Mouse (Mus musculus) megakaryocyte progenitor cell, adult 5-6 weeks (primary cell): ENCODE data around the gene Fam205c. TPM values are rescaled to one million over a fixed set of nuclear protein-coding genes. Genes with fewer than 3 reads are reported as not detected.
"Not testable (repeated sequence)": the region's sequence is repeated elsewhere in the genome, so short reads cannot be mapped to it uniquely, and the experiment has no call there.

Experiments used
- ATAC-seq: replicated peaks from 2 replicates; pipeline ENCODE4 v1.8.0; 2016; ENCODE audit warnings: mild to moderate bottlenecking, moderate TSS enrichment, inconsistent platforms; ENCODE audit not compliant: poor library complexity
- total RNA-seq, 2 experiments: library from RNA; stranded (forward) in 1 of 2; stranded (reverse) in 1 of 2; fragments of 157-497, 149-512 nt in 1 of 2; fragments of 200-1000 nt in 1 of 2; gene quantifications; 2 replicates each; pipeline versions ENCODE4 v1.2.3 to v1.2.4; 2015 to 2017

The Fam205c gene
- total RNA-seq, 2 experiments from 2014 or later, result not detected

DNA sequence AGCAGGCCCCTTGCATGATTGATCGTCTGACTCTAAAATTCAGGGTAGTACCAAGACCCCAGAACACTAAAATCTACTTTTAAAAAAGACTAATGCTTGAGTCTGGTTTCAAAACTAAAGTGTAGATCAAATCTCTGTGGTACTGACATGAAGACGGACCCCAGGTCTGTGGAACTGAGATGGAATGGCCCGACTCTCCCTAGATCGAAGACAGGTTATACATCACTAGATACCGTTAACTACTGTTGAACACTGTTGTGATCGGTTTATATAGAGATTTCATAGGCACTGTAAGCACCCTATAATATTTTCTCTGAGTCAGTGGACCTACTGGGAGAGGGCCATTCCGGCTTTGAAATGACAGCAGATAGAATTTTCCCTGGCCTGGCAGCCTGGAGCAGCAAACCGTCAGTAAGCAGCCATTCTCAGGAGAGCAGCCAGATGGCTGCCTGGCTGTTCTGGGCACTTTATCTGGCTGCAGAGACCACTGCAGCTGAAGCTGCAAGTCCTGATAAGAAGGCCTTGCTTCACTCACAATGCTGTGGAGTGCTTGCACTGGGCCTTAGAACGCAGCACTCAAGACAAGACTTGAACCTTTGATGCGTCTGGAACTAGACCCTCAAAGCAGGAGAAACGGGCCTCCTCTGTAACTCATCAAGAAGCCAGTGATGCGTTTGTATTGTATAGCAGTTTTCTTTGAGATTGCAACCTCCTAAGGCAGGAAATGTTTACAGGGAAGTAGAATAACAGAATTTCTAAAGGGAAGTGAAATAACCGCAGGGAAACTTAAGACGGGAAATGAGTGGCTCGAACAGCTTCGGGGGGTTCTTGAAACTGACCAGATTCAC is 6.0 kb upstream of the Fam205c start:
- ATAC-seq, result peak; percentile 93

DNA sequence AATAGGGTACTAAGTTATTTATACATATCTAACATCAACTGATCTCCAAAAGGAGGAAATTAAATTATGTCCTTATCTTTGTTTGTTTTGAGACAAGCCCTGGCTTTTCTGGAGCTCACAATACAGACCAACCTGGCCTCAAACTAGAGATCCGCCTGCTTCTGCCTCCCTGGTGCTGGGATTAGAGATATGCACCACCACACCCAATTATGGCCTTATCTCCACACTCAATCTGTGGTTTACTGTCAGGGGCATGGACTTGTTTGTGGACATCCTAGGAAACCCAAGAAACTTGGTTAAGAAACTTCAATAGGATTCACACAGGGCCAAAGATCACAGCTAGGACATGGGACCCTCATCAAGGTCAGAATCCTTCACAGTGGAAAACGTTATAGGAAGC is 3.6 kb upstream of the Fam205c start:
- no peak for ATAC-seq

DNA sequence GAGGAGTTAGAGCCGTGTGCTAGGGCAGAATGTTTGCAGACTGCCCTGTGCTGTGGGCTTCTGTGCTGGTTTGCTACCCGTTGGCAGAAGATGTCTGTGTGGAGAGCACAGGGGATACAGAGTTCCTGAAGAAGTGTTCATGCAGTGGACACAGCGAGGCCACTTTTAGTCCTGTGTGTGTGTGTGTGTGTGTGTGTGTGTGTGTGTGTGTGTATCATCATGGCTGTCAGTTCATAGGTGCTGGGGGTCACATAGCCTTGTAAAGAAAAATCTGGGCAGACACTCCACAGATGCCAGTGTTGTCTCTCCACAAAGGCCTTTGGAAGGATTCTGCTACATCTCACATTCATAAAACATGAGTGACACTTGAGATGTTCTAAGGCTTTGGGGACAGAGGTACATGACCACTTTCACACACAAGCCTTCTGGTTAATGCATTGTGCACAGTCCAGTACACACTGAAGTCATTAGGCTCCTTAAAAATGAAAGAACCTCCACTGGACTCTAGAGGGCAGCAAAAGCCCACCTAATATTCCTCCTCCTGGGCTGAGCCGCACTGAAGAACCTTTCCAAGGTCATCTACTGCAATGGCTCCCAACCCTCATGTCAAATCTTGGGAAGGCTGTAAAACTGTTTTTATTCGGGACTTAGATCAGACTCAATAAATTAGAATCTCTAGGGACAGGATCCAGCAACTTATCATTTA is 2.7 kb upstream of the Fam205c start:
- ATAC-seq, result peak; percentile 83

DNA sequence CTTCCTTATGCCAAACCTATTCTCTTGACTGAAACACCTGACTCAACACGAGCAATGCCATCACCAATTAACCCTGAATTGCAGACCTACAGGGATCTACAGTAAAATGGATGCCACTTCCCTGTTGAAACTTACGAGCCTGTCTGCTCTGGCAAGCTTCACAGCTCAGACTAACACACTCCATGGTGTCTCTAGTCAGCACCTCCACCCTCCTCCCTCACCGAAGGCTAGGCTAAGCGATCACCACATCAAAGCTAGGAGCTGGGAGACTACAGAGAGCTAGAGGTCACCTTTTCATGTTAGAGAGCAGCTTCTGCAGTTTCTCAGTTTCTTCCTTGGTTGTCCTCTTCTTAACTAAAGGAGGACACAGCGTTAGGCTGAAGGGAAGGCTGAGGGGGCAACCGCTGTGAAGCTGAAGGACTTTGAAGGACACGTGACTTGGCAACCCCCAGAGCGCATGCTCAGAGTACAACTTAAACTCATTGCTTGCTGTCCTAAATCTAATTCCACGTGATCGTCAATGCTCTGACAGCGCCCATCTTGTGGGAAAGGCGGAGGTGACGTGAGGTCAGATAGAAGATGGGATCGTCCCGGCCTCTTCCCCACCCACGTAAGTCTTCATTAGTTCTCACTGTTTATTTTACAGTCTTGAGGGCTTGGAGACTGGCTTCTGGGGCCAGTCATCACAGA is 1.1 kb downstream of the Fam205c start:
- ATAC-seq, result no peak

DNA sequence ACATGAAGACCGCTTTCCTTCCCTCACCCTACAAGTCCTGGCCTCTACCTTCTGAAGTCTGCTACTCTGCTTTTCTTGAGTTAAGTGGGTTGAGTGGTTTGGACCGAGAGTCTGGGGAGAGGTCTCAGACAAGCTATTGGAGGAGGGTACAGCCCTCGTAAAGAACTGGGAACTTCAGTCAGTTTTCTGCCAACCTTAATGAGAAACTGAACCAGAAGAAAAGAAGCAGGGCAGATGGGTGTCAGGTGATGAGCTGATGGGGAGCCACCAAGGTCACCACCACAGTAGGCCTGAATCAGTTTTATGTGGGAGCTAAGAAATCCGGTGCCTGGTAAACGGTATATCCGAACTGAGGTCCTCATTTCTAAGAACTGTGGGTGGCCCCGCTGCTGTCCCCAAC is 1.9 kb downstream of the Fam205c start:
- no peak for ATAC-seq

DNA sequence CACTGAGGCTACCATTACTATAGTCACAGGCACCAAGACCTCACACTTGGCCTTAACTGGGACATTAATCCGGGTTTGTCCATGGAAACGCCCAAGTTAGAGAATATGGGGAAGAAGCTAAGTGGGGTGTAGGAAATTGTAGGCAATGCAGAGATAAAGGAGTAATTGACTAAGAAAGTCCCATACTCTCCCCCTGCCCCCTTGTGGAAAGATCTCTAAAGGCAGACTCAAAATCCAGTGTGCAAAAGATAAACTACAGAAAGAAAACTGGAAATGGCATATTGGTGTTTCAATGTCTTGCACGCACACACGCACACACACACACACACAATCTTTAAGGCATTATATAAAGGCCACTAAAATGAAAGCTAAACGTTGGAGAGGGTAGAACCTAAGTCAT is 3.3 kb downstream of the Fam205c start:
- 0 out of 2 replicates have a peak, but pooled peaks have one; percentile 31 for ATAC-seq

DNA sequence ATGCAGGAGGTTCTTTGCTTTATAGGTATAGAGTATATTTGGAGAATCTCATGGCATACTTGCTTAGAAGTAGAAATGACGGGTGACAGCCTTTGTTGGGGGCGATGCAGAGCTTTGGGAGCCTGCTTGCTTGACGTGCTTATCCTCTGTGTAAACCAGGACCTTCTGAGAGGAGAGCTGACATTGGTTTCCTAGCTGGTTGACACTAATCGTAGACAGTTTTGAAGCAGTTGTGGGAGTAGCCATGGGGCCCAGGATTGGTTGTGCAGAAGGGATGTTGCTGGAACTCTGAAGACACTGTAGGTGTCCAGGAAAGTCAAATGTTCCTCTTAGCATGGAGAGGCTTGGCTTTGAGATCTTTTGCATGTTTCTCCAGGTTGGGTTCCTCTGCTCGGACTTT is 5.8 kb downstream of the Fam205c start:
- no peak for ATAC-seq

DNA sequence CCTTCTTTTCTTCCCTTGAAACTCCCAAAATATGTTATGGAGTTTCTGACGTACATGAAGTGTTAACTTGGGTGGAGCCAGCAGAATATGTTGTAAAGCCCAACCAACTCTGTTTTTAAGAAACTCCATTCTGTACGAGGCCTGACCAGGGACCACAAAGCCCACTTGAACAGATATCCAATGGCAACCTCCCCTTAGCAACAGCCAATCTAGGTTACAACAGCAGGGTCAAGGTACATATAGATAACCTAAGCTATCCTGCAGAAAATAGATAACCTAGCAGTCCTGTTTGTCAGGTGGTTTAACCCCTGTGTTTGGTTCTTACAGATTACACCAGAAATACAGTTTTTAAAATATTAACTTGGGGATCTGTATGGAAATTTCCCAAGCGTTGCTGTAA is 6.6 kb downstream of the Fam205c start:
- peak; percentile 76 for ATAC-seq

DNA sequence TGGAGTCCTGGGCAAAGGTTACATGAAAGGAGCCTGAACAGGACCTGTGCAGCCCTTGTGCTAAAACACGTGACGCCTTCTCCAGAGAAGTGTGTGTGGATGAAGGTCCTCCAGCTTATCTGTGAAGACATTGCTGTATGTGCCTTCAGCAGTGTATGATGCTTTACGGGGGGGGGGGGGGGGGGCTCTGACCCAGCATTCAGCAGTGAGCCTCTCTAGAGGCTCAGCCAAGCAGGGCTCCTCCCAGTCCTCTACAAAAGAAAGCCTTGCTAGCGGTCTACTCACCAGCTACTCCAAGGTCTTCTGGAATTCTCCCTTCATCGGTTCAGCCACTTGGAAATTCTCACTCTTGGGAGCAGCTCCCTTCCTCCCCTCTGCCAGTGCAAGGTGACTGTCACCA is 10.5 kb downstream of the Fam205c start:
- not testable (repeated sequence) for ATAC-seq

DNA sequence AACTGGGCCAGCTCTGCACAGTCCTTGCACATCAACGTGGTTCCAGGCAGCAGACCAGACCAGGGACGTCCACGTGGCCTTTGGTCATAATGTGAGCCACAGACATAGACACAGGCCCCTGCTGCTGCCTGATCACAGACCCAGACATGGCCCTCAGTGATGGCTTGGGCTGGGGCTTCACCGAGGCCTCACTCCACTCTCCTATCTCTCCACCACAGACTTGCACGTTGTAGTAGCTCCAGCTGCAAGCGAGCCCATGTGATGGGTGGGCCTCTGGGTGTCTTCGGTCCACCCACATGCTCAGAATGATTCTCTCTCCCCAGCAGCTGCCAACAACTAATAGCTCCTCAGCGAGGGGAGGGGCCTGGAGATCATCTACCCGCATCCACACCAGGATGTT is 13.6 kb downstream of the Fam205c start:
- ATAC-seq, result peak; percentile 87

DNA sequence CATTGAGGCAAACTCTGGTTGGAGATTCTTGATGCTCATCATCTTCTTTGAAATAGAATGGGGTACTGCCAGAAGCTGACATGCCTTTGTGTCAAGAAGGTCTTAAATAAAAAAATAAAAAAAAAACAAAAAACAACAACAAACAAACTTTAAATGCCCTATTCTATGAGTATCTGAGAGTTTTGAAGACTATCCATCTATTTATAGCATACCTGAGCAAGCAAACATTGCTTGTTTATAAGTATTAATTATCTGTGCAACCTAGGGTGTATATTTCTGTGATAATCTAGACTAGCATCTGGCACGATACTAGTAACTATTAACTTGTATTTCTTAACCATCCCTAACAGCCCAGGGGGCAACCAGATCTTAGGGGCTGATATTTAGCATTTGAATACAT is 17.4 kb downstream of the Fam205c start, which contains the start of gene Gm12394:
Gene Gm12394 (minus strand): TSS at position 101 of the 400 bp plus-strand sequence.
- ATAC-seq, result not testable (repeated sequence)

DNA sequence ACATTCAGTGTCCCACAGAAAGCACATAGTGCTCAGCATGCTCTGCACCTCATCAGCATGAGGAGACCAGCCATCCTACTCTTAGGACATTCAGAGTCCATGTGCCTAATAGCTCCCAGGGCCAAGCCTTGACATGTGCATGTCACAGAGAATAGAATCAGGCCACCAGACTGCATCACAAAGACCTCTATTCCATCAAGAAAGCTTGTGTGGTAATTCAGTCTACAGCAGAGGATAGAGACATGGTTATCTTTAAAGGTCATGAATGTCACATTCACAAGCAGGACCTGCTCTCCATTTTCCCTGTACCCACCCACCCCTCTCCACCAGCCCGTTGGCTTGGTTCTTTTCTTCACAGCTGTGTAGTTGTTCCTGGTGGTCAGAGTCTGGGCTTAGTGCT is 20.2 kb downstream of the Fam205c start, which contains the start of gene Fam205a1:
Gene Fam205a1 (minus strand): TSS at position 101 of the 400 bp plus-strand sequence.
- not testable (repeated sequence) for ATAC-seq

Other genes starting within 250 kb of the Fam205c start
- 0.37 and 1.0 TPM in 2 replicates for gene Gm2564, start 244.5 kb downstream of the Fam205c start, total RNA-seq (2015)
- gene Gm2564, start 244.5 kb downstream of the Fam205c start, total RNA-seq (2017), result not detected in 2 replicates
- gene Ccl27b, start 219.0 kb downstream of the Fam205c start, total RNA-seq (2015), result not detected in 2 replicates
- gene Ccl27b, start 219.0 kb downstream of the Fam205c start, total RNA-seq (2017), result not detected in 2 replicates
- not detected in 2 replicates for gene Il11ra2, start 212.3 kb downstream of the Fam205c start, total RNA-seq (2015)
- not detected in 2 replicates for gene Il11ra2, start 212.3 kb downstream of the Fam205c start, total RNA-seq (2017)
- gene 4930578G10Rik, start 138.7 kb downstream of the Fam205c start, total RNA-seq (2015), result not detected in 2 replicates
- gene 4930578G10Rik, start 138.7 kb downstream of the Fam205c start, total RNA-seq (2017), result not detected in 2 replicates
- not detected in 2 replicates for gene Ccl19, start 117.7 kb downstream of the Fam205c start, total RNA-seq (2015)
- not detected in 2 replicates for gene Ccl19, start 117.7 kb downstream of the Fam205c start, total RNA-seq (2017)
- not detected in 2 replicates for gene Ccl21a, start 100.2 kb downstream of the Fam205c start, total RNA-seq (2015)
- gene Ccl21a, start 100.2 kb downstream of the Fam205c start, total RNA-seq (2017), result not detected in 2 replicates
- not detected in 2 replicates for gene Fam205a1, start 20.3 kb downstream of the Fam205c start, total RNA-seq (2015)
- gene Fam205a1, start 20.3 kb downstream of the Fam205c start, total RNA-seq (2017), result not detected in 2 replicates
- gene Gm12394, start 17.5 kb downstream of the Fam205c start, total RNA-seq (2015), result not detected in 2 replicates
- gene Gm12394, start 17.5 kb downstream of the Fam205c start, total RNA-seq (2017), result not detected in 2 replicates
- 0.30 and 0.46 TPM in 2 replicates for gene Phf24, start 42.4 kb upstream of the Fam205c start, total RNA-seq (2015)
- 0.03 and 0.79 TPM in 2 replicates for gene Phf24, start 42.4 kb upstream of the Fam205c start, total RNA-seq (2017)
- 2.2 and 4.5 TPM in 2 replicates for gene Dnajb5, start 75.6 kb upstream of the Fam205c start, total RNA-seq (2015)
- gene Dnajb5, start 75.6 kb upstream of the Fam205c start, total RNA-seq (2017), result 0.98 and 1.1 TPM in 2 replicates
- gene 1700022I11Rik, start 95.4 kb upstream of the Fam205c start, total RNA-seq (2015), result not detected in 2 replicates
- 0.37 and 0.41 TPM in 2 replicates for gene 1700022I11Rik, start 95.4 kb upstream of the Fam205c start, total RNA-seq (2017)
- 126 and 153 TPM in 2 replicates for gene Vcp, start 126.3 kb upstream of the Fam205c start, total RNA-seq (2015)
- gene Vcp, start 126.3 kb upstream of the Fam205c start, total RNA-seq (2017), result 268 and 294 TPM in 2 replicates
- gene Fancg, start 136.3 kb upstream of the Fam205c start, total RNA-seq (2015), result 18.3 and 19.3 TPM in 2 replicates
- gene Fancg, start 136.3 kb upstream of the Fam205c start, total RNA-seq (2017), result 12.3 and 17.8 TPM in 2 replicates
- gene Pigo, start 151.6 kb upstream of the Fam205c start, total RNA-seq (2015), result 8.6 and 13.2 TPM in 2 replicates
- gene Pigo, start 151.6 kb upstream of the Fam205c start, total RNA-seq (2017), result 4.7 and 8.9 TPM in 2 replicates
- gene Stoml2, start 157.5 kb upstream of the Fam205c start, total RNA-seq (2015), result 127 and 153 TPM in 2 replicates
- 114 and 168 TPM in 2 replicates for gene Stoml2, start 157.5 kb upstream of the Fam205c start, total RNA-seq (2017)
- gene Fam214b, start 172.0 kb upstream of the Fam205c start, total RNA-seq (2015), result 1.3 and 2.0 TPM in 2 replicates
- gene Fam214b, start 172.0 kb upstream of the Fam205c start, total RNA-seq (2017), result 1.5 and 2.0 TPM in 2 replicates
- gene Unc13b, start 184.7 kb upstream of the Fam205c start, total RNA-seq (2015), result 0.07 TPM in 1 of 2 replicates, not detected in the other
- 0.37 and 0.96 TPM in 2 replicates for gene Unc13b, start 184.7 kb upstream of the Fam205c start, total RNA-seq (2017)